Comparison of ENCODE assay signal across 11 mouse cellular contexts in genomic region chr5:92604452-92605247, GRCm38 (mm10). TPM values are rescaled to one million over a fixed set of nuclear protein-coding genes. Genes with fewer than 3 reads are reported as not detected.
DNase-seq lines count a peak whose midpoint lies in the region; ATAC-seq and TF ChIP-seq lines count a peak whose summit lies in the region.
"Had no signal": no experiment of that assay in that cellular context is flagged by ENCODE, and none has a peak within 500 bp of the region (broad histone marks: within the 10 kb centered on the region; RNA-seq: fewer than 3 reads in every experiment).

No protein-coding gene starts in this region.

- no peak for TF ChIP-seq CTCF in hindbrain, postnatal 0 days (IDR thresholded peaks at IDR 0.05; ENCODE audit: low read depth)
- no peak for TF ChIP-seq CTCF in kidney, adult 2 months (conservative IDR thresholded peaks at IDR 0.05; ENCODE audit: insufficient read depth, insufficient read length, low read depth, low read length)

- no peak overlapping the region for H3K9ac ChIP-seq in hindbrain, postnatal 0 days (replicated peaks; ENCODE audit: low read length)
- H3K9ac ChIP-seq in hindbrain, embryonic 11.5 days (ENCODE audit: low read depth, low read length), result no peak overlapping the region
- no peak overlapping the region for H3K9ac ChIP-seq in forebrain, embryonic 12.5 days
- H3K9ac ChIP-seq: neural tube, embryonic 13.5 days had no signal

- peak; percentile 59 for ATAC-seq in hindbrain, postnatal 0 days
- ATAC-seq in hindbrain, embryonic 11.5 days (ENCODE audit: low FRiP score), result no peak
- ATAC-seq in forebrain, embryonic 12.5 days (ENCODE audit: low FRiP score), result no peak

- H3K4me2 ChIP-seq in hindbrain, postnatal 0 days (ENCODE audit: low read depth, low read length), result peak overlapping the region; percentile 5; the same call in 1 of the 2 replicates
- H3K4me2 ChIP-seq in hindbrain, embryonic 11.5 days (replicated peaks; ENCODE audit: low read depth, low read length), result no peak overlapping the region
- no peak overlapping the region for H3K4me2 ChIP-seq in forebrain, embryonic 12.5 days

- peak; percentile 75 for DNase-seq in hindbrain, postnatal 0 days (ENCODE audit: low spot score)
- DNase-seq in hindbrain, embryonic 11.5 days (ENCODE audit: low spot score), result no peak
- DNase-seq in heart, adult 18-20 months, result peak; percentile 56 to 62
- peak; percentile 75 for DNase-seq in kidney, adult 2 months
- DNase-seq in lung, postnatal 25 days (ENCODE audit: low spot score), result peak; percentile 70
- DNase-seq in urinary bladder, adult 2 months (ENCODE audit: low spot score), result no peak
- no peak for DNase-seq in thymus, postnatal 36 days

- no peak overlapping the region for H3K27ac ChIP-seq in hindbrain, postnatal 0 days
- H3K27ac ChIP-seq in hindbrain, embryonic 11.5 days (ENCODE audit: low read depth, low read length), result no peak overlapping the region
- H3K27ac ChIP-seq in kidney, adult 2 months (ENCODE audit: insufficient read depth, low read depth, low read length), result no peak overlapping the region; the same call in 1 of the 2 replicates
- H3K27ac ChIP-seq in forebrain, embryonic 12.5 days, result no peak overlapping the region
- H3K27ac ChIP-seq: neural tube, embryonic 13.5 days had no signal

- WGBS in hindbrain, postnatal 0 days, result 32% methylated on average over 10 of the region's 10 CpGs
- 80% methylated on average over 10 of the region's 10 CpGs for WGBS in hindbrain, embryonic 11.5 days
- WGBS in kidney, adult 2 months, result 34% methylated on average over 10 of the region's 10 CpGs
- WGBS in forebrain, embryonic 12.5 days, result 84% methylated on average over 10 of the region's 10 CpGs

- TF ChIP-seq POLR2A in kidney, adult 2 months (IDR thresholded peaks at IDR 0.05; ENCODE audit: low read depth, low read length), result no peak

- H3K4me1 ChIP-seq in hindbrain, postnatal 0 days (ENCODE audit: insufficient read depth, low read length), result 0 out of 2 replicates have a peak, but pooled peaks cover 4% of the 10 kb centered on the region
- no peaks in the 10 kb centered on the region for H3K4me1 ChIP-seq in hindbrain, embryonic 11.5 days (replicated peaks; ENCODE audit: control insufficient read depth, insufficient read depth, low read length)
- H3K4me1 ChIP-seq in kidney, adult 2 months (ENCODE audit: control insufficient read depth, insufficient read depth, low read length), result no peaks in the 10 kb centered on the region; the same call in 1 of the 2 replicates
- H3K4me1 ChIP-seq in forebrain, embryonic 12.5 days, result peaks cover 5% of the 10 kb centered on the region; the same call in 1 of the 2 replicates

- H3K4me3 ChIP-seq in hindbrain, postnatal 0 days (ENCODE audit: low read length), result no peak overlapping the region
- no peak overlapping the region for H3K4me3 ChIP-seq in hindbrain, embryonic 11.5 days (ENCODE audit: low read depth, low read length)
- no peak overlapping the region for H3K4me3 ChIP-seq in kidney, adult 2 months (ENCODE audit: insufficient read depth, low read depth, low read length)
- H3K4me3 ChIP-seq in forebrain, embryonic 12.5 days (replicated peaks), result no peak overlapping the region

- no peaks in the 10 kb centered on the region for H3K27me3 ChIP-seq in hindbrain, postnatal 0 days (ENCODE audit: insufficient read depth, low read length)
- peaks cover 3% of the 10 kb centered on the region; the same call in 1 of the 2 replicates for H3K27me3 ChIP-seq in hindbrain, embryonic 11.5 days (ENCODE audit: control insufficient read depth, insufficient read depth, low read length)
- no peaks in the 10 kb centered on the region for H3K27me3 ChIP-seq in kidney, adult 2 months (replicated peaks; ENCODE audit: control insufficient read depth, insufficient read depth, low read length)
- H3K27me3 ChIP-seq in forebrain, embryonic 12.5 days, result peaks cover 21% of the 10 kb centered on the region

- no peaks in the 10 kb centered on the region for H3K9me3 ChIP-seq in hindbrain, postnatal 0 days (ENCODE audit: low read length)
- H3K9me3 ChIP-seq in hindbrain, embryonic 11.5 days (ENCODE audit: control insufficient read depth, low read length), result no peaks in the 10 kb centered on the region
- no peaks in the 10 kb centered on the region for H3K9me3 ChIP-seq in forebrain, embryonic 12.5 days
- H3K9me3 ChIP-seq: neural tube, embryonic 13.5 days had no signal

- H3K36me3 ChIP-seq in hindbrain, postnatal 0 days (ENCODE audit: insufficient read depth, low read length), result no peaks in the 10 kb centered on the region
- no peaks in the 10 kb centered on the region for H3K36me3 ChIP-seq in hindbrain, embryonic 11.5 days (ENCODE audit: control insufficient read depth, insufficient read depth, low read length)
- H3K36me3 ChIP-seq in kidney, adult 2 months (ENCODE audit: control insufficient read depth, insufficient read depth, low read length), result no peaks in the 10 kb centered on the region
- no peaks in the 10 kb centered on the region for H3K36me3 ChIP-seq in forebrain, embryonic 12.5 days (replicated peaks)
- H3K36me3 ChIP-seq: neural tube, embryonic 13.5 days had no signal

RNA-seq across cellular contexts. Expression of gene Stbd1, which starts 1.8 kb away (rescaled TPM):
- 1.8 and 5.4 TPM in 2 replicates for total RNA-seq in hindbrain, postnatal 0 days (2014; rRNA removed)
- 5.6 and 6.3 TPM in 2 replicates for polyA plus RNA-seq in hindbrain, postnatal 0 days (2015; fragmentation: Nextera tagmentation; extraction: Ambion mirVana)
- 8.3 and 8.7 TPM in 2 replicates for polyA plus RNA-seq in hindbrain, embryonic 11.5 days (2014; fragmentation: Nextera tagmentation; extraction: Ambion mirVana)
- 1 to 10 TPM; 2.1 to 2.6 TPM for total RNA-seq in heart, adult 18-20 months (2021)
- 4.7 and 6.0 TPM in 2 replicates for polyA plus RNA-seq in kidney, adult 2 months (2012; rRNA removed)
- 28.9 and 29.0 TPM in 2 replicates for polyA plus RNA-seq in urinary bladder, adult 2 months (2012; rRNA removed)
- polyA plus RNA-seq in forebrain, embryonic 12.5 days (2016; fragmentation: Nextera tagmentation; extraction: Ambion mirVana), result 5.0 and 6.2 TPM in 2 replicates

RNA-seq across cellular contexts. Expression of gene Fam47e, which starts 49.8 kb away (rescaled TPM):
- 0.68 and 1.9 TPM in 2 replicates for total RNA-seq in hindbrain, postnatal 0 days (2014; rRNA removed)
- polyA plus RNA-seq in hindbrain, postnatal 0 days (2015; fragmentation: Nextera tagmentation; extraction: Ambion mirVana), result 1.4 and 1.5 TPM in 2 replicates
- 0.22 TPM in 1 of 2 replicates, not detected in the other for polyA plus RNA-seq in hindbrain, embryonic 11.5 days (2014; fragmentation: Nextera tagmentation; extraction: Ambion mirVana)
- under 1 TPM in 1 of 2 experiments, not detected in 1; 0.87 TPM for total RNA-seq in heart, adult 18-20 months (2021)
- polyA plus RNA-seq in kidney, adult 2 months (2012; rRNA removed), result 0.52 and 0.83 TPM in 2 replicates
- polyA plus RNA-seq in urinary bladder, adult 2 months (2012; rRNA removed), result 0.86 and 1.0 TPM in 2 replicates
- not detected in 2 replicates for polyA plus RNA-seq in forebrain, embryonic 12.5 days (2016; fragmentation: Nextera tagmentation; extraction: Ambion mirVana)
- total RNA-seq: ES-E14 had no signal
- polyA plus RNA-seq: large intestine, adult 2 months had no signal

Comparison
In these comparisons a context has a peak if more than half of its experiments do, and no peak if none do; other contexts are left out.
1. DNase-seq: peak in hindbrain, postnatal 0 days (single experiment), heart, adult 18-20 months (2 of 2), kidney, adult 2 months (single experiment) and lung, postnatal 25 days (single experiment); none in hindbrain, embryonic 11.5 days (single experiment), urinary bladder, adult 2 months (single experiment) and thymus, postnatal 36 days (0 of 2).